Mouse (Mus musculus): ENCODE results near the gene Med16.

DNA sequence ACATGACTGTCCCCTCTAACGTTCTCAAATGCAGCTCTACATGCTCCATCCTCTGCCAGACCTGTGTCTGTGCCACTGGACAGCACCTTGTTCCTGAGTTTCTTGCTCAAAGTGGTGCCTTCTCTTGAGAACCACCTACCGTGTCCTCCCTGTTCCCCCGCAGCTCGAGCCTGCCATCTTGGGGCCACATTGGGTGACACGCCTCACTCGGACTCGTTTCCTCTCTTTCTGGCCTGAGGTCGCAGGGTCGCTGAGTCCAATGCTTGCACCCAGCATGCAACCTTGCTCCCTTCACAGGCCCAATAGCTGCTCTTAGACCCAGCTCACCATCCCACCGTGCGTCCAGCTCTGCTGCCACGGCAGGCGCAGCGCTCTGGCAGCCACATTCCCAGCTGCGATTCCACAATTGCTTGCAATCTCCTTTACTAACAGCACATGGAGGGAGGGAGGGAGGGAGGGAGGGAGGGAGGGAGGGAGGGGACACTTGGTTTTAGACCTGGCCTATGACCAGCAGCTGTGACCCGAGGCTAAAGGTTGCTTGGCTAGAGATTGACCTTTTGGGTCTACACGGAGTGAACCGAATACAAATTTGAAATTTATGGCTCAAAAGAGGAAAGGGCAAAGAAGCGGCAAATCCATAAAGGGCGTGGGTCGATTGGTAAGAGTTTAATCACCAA is 49.6 kb upstream of the Med16 start:
- TF ChIP-seq CTCF (conservative IDR thresholded peaks at IDR 0.05; ENCODE audit: insufficient read depth, insufficient read length, low read depth, low read length) (peak; percentile 99; the same call in 1 of the 2 replicates), POLR2A (IDR thresholded peaks at IDR 0.05; ENCODE audit: low read depth, low read length) (no peak)

All from kidney, adult 2 months (tissue).